Mouse (Mus musculus) v-Abl transformed pro-B cells (cell line): Measurements from ENCODE around the gene Git2.

Experiments used
- in situ Hi-C, 2 experiments: fragments of 400-800 bp; cut with MboI; formaldehyde crosslinking; loops; one replicate each; pipeline ENCODE4 v1.15.1; 2025; ENCODE audit not compliant: unreplicated experiment in 2 of 2

The Git2 gene

GRCm38 (mm10) chr5:114769786-114770185 lies 5.5 kb downstream of the Git2 start:
- in situ Hi-C loops: loop anchor here (5.0 kb wide), 1 partner anchor 38 kb away; no protein-coding TSS in a partner anchor

DNA sequence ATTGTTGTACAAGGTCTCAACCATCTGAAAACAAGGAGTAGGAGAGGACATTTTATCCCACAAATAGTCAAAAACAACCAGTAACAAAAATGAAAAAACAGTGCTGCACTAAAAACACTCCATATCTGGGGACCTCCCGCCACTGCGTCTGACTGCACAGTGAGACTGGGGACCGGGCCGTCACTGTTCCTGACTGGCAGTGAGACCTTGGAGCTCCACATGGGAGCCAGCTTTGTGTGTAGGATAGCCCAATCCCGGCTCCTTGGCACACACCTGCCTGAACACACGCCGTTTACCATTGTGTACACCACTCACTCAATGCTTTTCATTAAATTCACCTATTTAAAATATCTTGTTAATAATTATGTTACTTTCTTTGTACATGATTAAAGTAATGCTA lies 8.1 kb downstream of the Git2 start:
- in situ Hi-C loops: loop anchor here in 1 of 2 experiments (5.0 kb wide), 1 partner anchor 40 kb away; no protein-coding TSS in a partner anchor

DNA sequence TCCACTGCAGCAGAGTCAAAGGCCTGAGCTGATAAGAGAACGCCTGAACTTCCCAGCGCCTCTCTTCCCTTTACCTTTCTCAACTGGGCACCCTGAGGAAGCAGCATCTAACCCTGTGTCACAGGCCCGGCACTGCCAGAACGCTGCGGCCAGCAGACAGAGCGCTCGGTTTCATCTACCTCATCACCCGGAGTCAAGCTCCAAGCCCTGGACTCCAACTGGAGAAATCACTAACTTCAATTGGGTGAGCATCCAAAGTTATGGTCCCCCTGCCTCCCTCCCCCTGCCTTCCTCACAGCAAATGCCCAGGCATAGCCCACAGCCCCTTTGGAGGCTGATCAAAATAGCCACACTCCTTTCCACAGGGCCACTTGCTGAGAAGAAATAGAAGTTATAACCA lies 8.6 kb downstream of the Git2 start:
- in situ Hi-C loops: loop anchor here in 1 of 2 experiments (5.0 kb wide), 1 partner anchor 41 kb away; no protein-coding TSS in a partner anchor

GRCm38 (mm10) chr5:114764812-114765735 lies 10.2 kb downstream of the Git2 start:
- in situ Hi-C loops: loop anchor here in 1 of 2 experiments (5.0 kb wide), 1 partner anchor 42 kb away; no protein-coding TSS in a partner anchor

GRCm38 (mm10) chr5:114761980-114762379 lies 13.3 kb downstream of the Git2 start:
- in situ Hi-C loops: no loop called here

- in situ Hi-C loops: no loop called here
These were observed 15.7 kb downstream of the Git2 start for GRCm38 (mm10) chr5:114759536-114760090.

DNA sequence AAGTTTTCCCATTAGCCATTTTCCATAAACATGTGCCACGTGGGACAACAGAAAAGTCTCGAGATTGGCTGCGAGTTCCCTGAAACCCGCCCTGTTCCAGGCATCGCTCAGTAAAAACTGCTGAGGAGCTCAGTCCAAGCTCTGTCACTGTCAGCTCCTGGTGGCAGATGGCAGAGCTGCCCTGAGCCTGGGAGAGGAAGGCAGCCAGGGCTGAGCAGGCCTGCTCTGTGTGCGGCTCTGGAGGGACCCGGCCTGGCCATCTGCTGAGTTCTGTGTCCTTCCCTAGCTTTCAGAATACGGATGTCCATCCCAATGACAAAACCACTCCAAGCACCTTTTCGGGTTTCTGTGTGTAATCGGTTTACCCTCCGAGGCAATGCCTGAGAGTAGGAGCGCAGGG lies 21.9 kb downstream of the Git2 start:
- in situ Hi-C loops: no loop called here

DNA sequence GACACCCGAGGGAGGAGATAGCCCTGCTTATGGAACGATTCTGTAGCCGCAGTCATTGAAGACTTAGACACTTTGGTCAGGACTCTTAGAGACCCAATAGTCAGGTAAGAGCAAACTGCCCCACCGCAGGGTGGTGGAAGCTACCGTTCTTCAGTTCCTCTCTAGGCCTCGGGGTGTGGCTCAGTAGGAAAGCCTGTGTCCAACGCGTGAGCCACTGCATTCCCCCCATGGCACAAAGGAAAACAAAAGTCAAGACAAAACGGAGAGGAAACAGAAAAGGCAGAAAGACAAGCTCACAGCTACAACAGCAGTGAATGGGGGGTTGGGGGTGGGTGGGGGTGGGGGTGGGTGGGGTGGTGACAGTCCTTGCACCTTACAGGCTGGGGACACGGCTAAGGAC lies 22.9 kb downstream of the Git2 start:
- in situ Hi-C loops: no loop called here

DNA sequence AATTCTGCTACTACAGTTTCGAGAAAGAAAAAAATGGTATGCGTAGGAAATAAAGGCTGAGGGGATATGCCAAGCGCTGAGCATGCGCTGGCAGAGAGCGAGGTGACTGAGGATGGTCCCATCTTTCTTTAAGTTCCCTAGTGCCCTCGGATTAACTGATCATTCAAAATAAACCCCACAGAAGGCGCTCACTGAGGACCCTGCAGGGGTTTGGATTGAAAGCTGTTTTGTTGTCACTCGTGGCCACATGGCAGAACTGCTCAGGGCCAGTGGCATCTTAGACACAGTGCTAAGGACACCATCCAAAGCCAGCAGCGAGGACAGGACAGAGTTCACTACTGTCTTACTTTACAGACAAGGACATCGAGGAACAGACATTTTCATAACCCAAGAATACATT lies 25.0 kb downstream of the Git2 start:
- in situ Hi-C loops: no loop called here

DNA sequence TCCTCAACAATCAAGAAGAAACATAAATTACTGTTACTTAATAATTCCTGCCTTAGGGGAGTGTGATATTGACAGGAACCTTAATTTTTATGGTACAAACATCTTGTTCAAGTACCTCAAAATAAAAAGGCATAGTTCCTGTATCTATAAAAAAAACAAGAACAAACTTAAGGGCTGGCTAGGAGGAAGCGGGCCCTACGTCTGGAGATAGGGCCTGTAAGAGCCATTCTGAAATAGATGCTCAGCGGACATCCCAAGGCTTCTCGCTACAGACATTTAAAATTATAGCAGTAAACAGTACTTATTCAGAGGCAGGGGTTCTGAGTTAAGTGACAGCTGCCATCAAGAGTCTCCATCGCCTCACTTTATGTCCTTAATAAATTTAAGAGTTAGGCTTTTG lies 27.8 kb downstream of the Git2 start:
- in situ Hi-C loops: no loop called here

DNA sequence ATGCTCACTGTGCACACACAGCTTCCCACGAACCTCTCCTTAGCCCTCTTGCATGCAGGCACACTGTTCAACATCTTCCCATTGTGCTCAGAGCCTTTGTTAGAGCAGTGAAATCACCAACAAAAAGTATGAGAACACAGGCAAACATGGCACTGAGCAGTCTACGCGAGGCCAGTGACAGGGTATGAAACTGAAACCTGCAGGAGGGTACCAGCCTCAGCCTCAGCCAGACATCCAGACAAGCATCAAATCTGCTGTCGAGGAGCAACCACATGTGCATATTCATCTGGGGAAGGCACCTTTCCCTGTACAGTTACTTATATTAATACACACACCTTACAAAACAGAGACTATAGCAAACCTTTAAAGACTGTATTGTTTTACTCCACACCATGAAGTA lies 28.4 kb downstream of the Git2 start:
- in situ Hi-C loops: no loop called here

DNA sequence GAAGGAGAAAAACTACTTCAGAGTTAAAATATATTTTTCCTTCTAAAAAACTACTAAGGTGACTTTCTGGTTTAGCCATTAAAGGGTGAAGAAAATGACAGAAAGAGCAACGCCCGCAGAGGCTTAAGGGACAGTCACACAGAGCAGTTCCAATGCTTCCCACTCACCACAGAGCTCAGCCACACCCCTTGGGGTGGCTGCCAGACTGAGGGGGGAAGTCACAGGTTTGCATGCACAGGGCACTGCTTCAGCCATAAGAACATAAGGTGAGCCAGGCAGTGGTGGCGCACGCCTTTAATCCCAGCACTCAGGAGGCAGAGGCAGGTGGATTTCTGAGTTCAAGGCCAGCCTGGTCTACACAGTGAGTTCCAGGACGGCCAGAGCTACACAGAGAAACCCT lies 29.7 kb downstream of the Git2 start:
- in situ Hi-C loops: no loop called here

GRCm38 (mm10) chr5:114743697-114744090 lies 31.6 kb downstream of the Git2 start:
- in situ Hi-C loops: no loop called here

GRCm38 (mm10) chr5:114742998-114743696 lies 32.2 kb downstream of the Git2 start:
- in situ Hi-C loops: no loop called here

DNA sequence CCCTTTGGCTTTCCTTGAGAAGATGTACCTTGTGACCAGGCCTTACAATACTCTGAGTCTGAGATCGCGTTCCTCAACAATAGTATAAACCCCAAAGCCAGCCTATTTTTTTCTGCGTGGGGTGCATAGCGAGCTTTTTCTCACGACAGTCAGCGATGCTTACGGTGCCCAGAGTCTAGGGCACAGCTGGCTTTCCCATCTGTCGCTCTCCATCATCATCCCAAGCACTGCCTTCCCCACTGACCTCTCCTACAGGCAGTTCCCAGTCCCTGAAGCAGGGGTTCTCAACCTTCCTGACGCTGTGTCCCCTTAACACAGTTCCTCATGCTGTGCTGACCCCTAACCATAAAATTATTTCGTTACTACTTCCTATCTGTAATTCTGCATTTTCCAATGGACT lies 32.7 kb downstream of the Git2 start:
- in situ Hi-C loops: no loop called here

DNA sequence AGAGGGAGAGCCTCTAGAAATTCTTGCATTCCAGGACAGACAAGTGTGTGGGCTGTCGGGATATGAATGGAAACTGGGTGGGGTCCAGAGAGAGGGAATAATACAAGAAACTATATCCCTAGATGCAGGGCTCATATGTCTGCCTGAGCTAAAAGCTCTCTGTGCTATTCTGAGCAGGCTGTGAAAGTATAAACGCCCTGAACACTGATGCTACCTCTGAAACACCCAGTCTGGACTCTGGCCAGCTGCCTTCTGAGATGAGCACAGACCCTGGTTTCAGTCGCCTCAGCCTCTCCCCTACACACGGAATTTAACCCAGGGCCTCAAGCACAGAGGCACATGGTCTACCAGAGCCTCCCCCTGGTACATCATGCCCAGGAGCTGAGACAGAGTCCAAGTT lies 34.7 kb downstream of the Git2 start:
- in situ Hi-C loops: no loop called here

- in situ Hi-C loops: no loop called here
These were observed 36.5 kb downstream of the Git2 start for GRCm38 (mm10) chr5:114738707-114739241.

DNA sequence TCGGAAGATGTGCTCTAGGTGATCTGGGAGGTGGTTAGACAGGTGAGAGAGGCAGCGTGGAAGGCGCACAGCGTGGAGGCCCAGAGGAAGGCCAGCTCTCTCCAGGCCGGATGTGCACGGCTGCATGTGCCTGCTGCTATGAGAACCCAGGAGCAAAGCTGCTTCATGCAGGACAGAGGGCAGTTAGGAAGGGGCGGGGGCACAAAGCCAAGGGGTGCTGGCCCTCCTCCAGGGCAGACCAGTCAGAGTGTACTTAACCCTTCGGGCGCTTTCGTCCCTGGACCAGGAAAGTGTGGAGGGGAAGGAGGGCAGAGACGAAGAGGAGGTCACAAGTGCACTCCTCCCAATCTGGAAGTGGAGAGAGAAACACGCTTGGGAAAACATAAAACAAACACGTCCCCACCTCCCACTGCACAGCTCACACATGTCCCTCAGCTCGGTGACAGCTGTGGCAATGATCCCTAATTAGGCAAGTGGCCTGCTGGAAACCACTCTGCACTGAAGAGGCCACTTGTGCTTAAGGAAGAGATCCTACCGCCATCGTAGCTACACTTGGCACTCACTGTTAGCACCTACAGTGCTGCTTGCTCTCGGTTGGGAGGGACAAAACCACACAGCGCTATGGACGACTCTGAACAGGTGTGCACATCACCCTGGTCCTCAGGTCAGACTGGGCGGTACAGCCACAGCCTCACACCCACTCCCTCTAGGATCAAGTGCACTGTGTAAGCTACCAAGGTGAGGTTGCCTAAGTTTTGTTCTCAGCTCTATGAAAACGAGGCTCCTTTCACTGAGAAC lies 38.0 kb downstream of the Git2 start:
- in situ Hi-C loops: no loop called here

GRCm38 (mm10) chr5:114733606-114734005 lies 41.7 kb downstream of the Git2 start:
- in situ Hi-C loops: no loop called here

GRCm38 (mm10) chr5:114731969-114732368 lies 43.3 kb downstream of the Git2 start:
- in situ Hi-C loops: no loop called here
